Mouse (Mus musculus) kidney, adult 2 months (tissue): ENCODE data around the gene Spink2. TPM values are rescaled to one million over a fixed set of nuclear protein-coding genes. Genes with fewer than 3 reads are reported as not detected.

ENCODE experiments used
- DNase-seq: peaks from one replicate; pipeline ENCODE4 v3.0.0; 2021
- H3K27ac ChIP-seq: fragments of 200-500 bp; 2 replicates; pipeline ENCODE4 v1.5.1; 2012; ENCODE audit warnings: low read depth, low read length, control low read depth, inconsistent platforms; ENCODE audit not compliant: insufficient read depth
- H3K27me3 ChIP-seq: fragments of 200-500 bp; replicated peaks from 2 replicates; pipeline ENCODE4 v1.6.1; 2012; ENCODE audit warnings: mild to moderate bottlenecking, moderate library complexity, low read length, inconsistent platforms; ENCODE audit not compliant: control insufficient read depth, insufficient read depth
- H3K36me3 ChIP-seq: fragments of 200-500 bp; 2 replicates; pipeline ENCODE4 v1.6.1; 2012; ENCODE audit warnings: mild to moderate bottlenecking, moderate library complexity, low read length, inconsistent platforms; ENCODE audit not compliant: control insufficient read depth, insufficient read depth
- H3K4me1 ChIP-seq: fragments of 200-500 bp; 2 replicates; pipeline ENCODE4 v1.6.1; 2011; ENCODE audit warnings: low read length; ENCODE audit not compliant: control insufficient read depth, insufficient read depth
- H3K4me3 ChIP-seq: fragments of 200-500 bp; 2 replicates; pipeline ENCODE4 v1.5.1; 2011; ENCODE audit warnings: mild to moderate bottlenecking, low read depth, low read length, control low read depth; ENCODE audit not compliant: insufficient read depth
- CTCF ChIP-seq: fragments of 200-500 bp; conservative IDR thresholded peaks from 2 replicates; pipeline ENCODE4 v1.5.1; 2011; ENCODE audit warnings: low read depth, mild to moderate bottlenecking, control low read depth, low read length, moderate library complexity, mixed read lengths; ENCODE audit not compliant: insufficient read depth, insufficient read length
- POLR2A ChIP-seq: fragments of 200-500 bp; IDR thresholded peaks from one replicate; pipeline ENCODE4 v1.6.1; 2011; ENCODE audit warnings: low read depth, low read length, control low read depth
- WGBS: fragments of 180-500 bp; shearing (Covaris S2); methylation state at CpG from one replicate; pipeline ENCODE4 v1.1.7; 2018; 5-methylcytosine and 5-hydroxymethylcytosine counted together
- polyA plus RNA-seq: library from polyadenylated mRNA; depleted of rRNA; stranded (reverse); fragments of >200 nt; gene quantifications from 2 replicates; pipeline ENCODE4 v1.2.3, GENCODE M21; 2012

The Spink2 gene
- polyA plus RNA-seq, 1 experiment, result 0.23 TPM

DNA sequence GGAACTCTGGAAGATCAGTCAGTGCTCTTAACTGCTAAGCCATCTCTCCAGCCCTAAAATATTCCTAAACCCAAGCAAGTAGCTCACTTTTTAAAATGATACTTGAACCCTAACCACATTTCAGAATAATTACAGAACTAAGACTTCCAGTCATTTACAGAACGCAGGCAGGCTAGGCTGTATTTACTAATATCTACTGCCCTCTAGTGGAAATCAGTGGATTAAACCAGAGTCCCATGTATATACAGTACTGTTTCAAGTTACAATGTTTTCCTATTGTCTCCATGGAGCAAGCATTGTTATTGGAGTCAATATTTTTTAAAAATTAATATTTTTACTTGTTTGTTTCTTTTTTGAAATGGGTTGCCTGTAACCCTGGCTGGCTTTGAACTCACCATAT lies 17.7 kb upstream of the Spink2 start:
- H3K4me1 ChIP-seq, result no peaks in the 10 kb centered on the region
- no peak overlapping the region for H3K27ac ChIP-seq
- DNase-seq, result peak; percentile 50
- no peak overlapping the region for H3K4me3 ChIP-seq
- no peaks in the 10 kb centered on the region for H3K36me3 ChIP-seq
- H3K27me3 ChIP-seq, result no peaks in the 10 kb centered on the region
- 8% methylated on average over 1 of the region's 1 CpGs for WGBS
- TF ChIP-seq POLR2A, result no peak
- no peak for TF ChIP-seq CTCF

DNA sequence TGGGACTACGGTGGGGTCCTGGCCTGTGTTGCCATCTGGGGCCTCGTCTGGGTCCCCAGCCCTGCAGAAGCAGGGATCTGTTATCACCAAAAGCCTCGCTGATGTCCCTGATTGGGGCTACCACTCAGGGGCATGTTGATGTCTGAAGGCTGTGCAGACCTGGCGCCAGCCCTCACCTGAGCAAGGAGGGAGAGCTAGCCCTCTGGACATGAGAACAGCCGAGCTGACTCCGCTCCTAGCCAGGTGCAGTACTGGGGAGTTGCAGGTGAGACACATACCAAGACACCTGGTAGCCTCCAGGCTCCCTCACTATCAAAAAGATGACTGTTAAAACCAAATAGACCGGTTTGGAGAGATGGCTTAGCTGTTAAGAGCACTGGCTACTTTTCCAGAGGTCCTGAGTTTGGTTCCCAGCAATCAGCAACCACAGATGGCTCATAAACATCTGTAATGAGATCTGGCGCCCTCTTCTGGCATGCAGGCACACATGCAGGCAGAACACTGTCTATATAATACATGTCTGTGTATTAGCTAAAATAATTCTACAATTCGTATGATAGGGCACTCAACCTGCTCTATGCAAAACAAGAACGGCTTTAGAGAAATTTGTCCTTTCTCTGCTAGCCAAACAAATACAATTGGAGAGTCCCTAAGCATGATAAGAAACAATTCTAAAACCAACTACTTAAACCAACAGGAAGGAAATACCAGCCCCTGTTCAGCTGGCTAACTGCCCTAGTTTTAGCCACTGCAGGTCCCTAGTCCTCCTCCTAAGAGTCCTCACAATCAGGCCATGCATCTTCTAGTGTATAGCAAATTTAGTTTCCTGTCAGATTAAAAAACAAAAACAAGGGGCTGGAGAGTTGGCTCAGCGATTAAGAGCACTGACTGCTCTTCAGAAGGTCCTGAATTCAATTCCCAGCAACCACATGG lies 12.0 kb upstream of the Spink2 start:
- WGBS, result 75% methylated on average over 11 of the region's 11 CpGs
- no peaks in the 10 kb centered on the region for H3K4me1 ChIP-seq
- no peak overlapping the region for H3K27ac ChIP-seq
- TF ChIP-seq CTCF, result peak; percentile 65
- no peak for TF ChIP-seq POLR2A
- H3K36me3 ChIP-seq, result no peaks in the 10 kb centered on the region
- no peak overlapping the region for H3K4me3 ChIP-seq
- H3K27me3 ChIP-seq, result no peaks in the 10 kb centered on the region
- no peak for DNase-seq

DNA sequence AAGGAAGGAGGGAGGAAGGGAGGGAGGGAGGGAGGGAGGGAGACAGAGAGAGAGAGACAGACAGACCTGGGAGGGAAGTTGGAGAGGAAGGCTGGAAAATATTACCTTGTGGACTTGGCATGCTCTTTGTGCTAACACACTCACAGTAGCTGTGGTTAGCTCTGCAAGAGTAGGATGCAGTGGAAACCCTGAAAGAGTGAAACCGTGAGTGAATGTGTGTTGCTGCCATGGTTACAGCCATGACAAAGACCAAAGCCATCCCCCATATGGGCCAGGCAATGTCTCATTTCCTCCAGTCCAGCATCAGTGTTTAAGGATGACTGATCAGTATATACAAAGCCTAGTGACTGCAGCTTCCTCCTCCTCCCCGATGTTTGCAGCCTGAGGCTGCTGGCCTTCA lies 6.5 kb upstream of the Spink2 start:
- Histone ChIP-seq H3K4me3 (no peak overlapping the region), H3K27me3 (no peaks in the 10 kb centered on the region), H3K36me3 (no peaks in the 10 kb centered on the region), H3K4me1 (no peaks in the 10 kb centered on the region), H3K27ac (no peak overlapping the region)
- TF ChIP-seq CTCF (no peak), POLR2A (no peak)
- WGBS, result 4% methylated on average over 2 of the region's 2 CpGs
- DNase-seq, result no peak

DNA sequence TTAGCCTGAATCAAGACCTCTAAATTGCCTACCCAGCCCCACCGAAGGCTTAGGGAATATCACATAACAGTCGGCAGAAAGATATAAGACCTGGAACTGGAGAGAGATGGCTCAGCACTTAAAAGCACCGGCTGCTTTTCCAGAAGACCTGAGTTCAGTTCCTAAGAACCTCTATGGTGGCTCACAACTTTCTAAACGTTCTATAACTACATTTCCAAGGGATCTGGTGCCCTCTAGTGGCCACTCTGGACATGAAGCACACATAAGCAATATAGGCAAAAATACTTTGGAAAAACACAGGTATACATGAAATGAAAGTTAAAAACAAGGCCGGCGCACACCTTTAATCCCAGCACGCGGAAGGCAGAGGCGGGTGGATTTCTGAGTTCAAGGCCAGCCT lies 5.9 kb upstream of the Spink2 start:
- no peak overlapping the region for H3K27ac ChIP-seq
- 5% methylated on average over 9 of the region's 9 CpGs for WGBS
- peak; percentile 78 for DNase-seq
- peak; percentile 42 for TF ChIP-seq CTCF
- no peak for TF ChIP-seq POLR2A
- H3K4me1 ChIP-seq, result no peaks in the 10 kb centered on the region
- no peaks in the 10 kb centered on the region for H3K27me3 ChIP-seq
- H3K4me3 ChIP-seq, result peak overlapping the region; percentile 31; the same call in 1 of the 2 replicates
- H3K36me3 ChIP-seq, result no peaks in the 10 kb centered on the region

DNA sequence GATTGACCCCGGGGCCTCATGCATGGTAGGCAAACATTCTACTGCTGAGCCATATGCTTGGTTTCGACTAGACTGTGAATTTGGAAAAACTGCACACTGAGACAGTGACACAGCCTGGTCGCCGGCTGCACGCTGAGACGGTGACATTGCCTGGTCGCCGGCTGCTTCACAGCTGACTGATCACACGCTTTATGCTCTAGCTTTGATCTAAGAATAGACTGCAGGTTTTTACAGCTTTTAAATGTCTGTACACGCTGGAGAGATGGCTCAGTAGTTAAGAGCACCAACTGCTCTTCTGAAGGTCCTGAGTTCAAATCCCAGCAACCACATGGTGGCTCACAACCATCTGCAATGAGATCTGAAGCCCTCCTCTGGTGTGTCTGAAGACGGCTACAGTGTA lies 5.1 kb downstream of the Spink2 start:
- no peak overlapping the region for H3K27ac ChIP-seq
- no peak overlapping the region for H3K4me3 ChIP-seq
- no peaks in the 10 kb centered on the region for H3K4me1 ChIP-seq
- H3K36me3 ChIP-seq, result no peaks in the 10 kb centered on the region
- no peak for DNase-seq
- no peak for TF ChIP-seq CTCF
- TF ChIP-seq POLR2A, result no peak
- WGBS, result 38% methylated on average over 11 of the region's 11 CpGs
- no peaks in the 10 kb centered on the region for H3K27me3 ChIP-seq

DNA sequence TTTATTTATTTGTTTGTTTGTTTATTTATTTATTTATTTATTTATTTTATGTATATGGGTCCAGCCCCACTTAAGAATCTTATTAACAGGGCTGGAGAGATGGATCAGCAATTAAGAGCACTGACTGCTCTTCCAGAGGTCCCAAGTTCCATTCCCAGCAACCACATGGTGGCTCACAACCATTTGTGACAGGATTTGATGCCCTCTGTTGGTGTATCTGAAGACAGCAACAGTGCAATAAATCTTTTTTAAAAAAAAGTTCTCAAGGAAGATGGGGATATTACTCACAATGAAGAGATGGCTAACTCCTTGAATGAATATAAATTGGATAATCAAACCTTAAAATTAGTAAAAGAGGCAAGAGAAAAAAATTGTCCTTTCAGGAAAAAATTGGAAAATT lies 9.0 kb downstream of the Spink2 start:
- Histone ChIP-seq H3K27ac (no peak overlapping the region), H3K4me1 (no peaks in the 10 kb centered on the region), H3K36me3 (no peaks in the 10 kb centered on the region), H3K27me3 (no peaks in the 10 kb centered on the region), H3K4me3 (no peak overlapping the region)
- no peak for TF ChIP-seq CTCF
- no peak for TF ChIP-seq POLR2A
- no peak for DNase-seq

DNA sequence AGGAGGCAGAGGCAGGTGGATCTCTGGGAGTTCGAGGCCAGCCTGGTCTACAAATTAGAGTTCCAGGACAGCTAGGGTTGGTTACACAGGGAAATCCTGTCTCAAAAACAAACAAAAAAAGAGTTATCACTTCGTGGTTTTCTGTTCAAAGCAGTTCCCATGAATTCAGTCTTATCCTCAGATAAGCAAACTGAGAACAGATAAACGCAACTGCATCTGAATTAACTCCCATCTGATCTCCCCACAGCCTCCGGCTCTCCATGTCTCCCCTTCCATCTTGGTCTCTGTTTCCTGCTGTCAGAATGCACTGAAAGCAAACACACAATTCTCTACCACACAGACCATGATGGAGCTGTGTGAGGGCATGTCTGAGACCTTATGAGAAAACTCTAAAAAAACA lies 10.6 kb downstream of the Spink2 start:
- H3K4me1 ChIP-seq, result no peaks in the 10 kb centered on the region
- WGBS, result 65% methylated on average over 4 of the region's 4 CpGs
- TF ChIP-seq POLR2A (no peak), CTCF (no peak)
- H3K27ac ChIP-seq, result no peak overlapping the region
- no peak overlapping the region for H3K4me3 ChIP-seq
- no peaks in the 10 kb centered on the region for H3K27me3 ChIP-seq
- H3K36me3 ChIP-seq, result no peaks in the 10 kb centered on the region
- no peak for DNase-seq
